Mouse (Mus musculus) cerebellum, adult 2 months (tissue): ENCODE data around the gene Stat5b.

Source experiments
- CTCF ChIP-seq: fragments of 200-500 bp; IDR thresholded peaks from 2 replicates; pipeline ENCODE4 v1.5.1; 2011; ENCODE audit warnings: low read depth, mild to moderate bottlenecking, control low read depth, low read length, moderate library complexity, borderline replicate concordance; ENCODE audit not compliant: insufficient read depth
- POLR2A ChIP-seq: fragments of 200-500 bp; IDR thresholded peaks from 2 replicates; pipeline ENCODE4 v1.6.1; 2011; ENCODE audit warnings: low read length, control low read depth, borderline replicate concordance; ENCODE audit not compliant: insufficient read depth

DNA sequence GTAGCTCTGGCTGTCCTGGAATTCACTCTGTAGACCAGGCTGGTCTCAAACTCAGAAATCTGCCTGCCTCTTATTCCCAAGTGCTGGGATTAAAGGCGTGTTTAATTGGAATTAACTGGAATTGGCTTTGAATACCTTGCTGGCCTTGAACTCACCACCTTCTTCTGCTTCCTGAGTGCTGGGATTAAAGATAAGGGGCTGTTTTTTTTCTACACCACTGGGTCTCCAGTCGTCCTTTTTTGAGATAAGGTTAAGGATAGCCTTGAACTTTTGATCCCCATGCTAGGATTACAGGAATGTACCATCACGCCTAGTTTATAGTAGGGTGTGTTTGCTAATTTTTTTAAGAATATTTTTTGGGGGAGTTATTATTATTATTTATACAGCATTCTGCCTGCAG is 72.5 kb downstream of the Stat5b start:
- TF ChIP-seq POLR2A: no peak
- no peak for TF ChIP-seq CTCF
